Comparison of ENCODE assay signal across 8 mouse cellular contexts in genomic region chr14:34201231-34202035, GRCm38 (mm10). TPM values are rescaled to one million over a fixed set of nuclear protein-coding genes. Genes with fewer than 3 reads are reported as not detected.
DNase-seq lines count a peak whose midpoint lies in the region; ATAC-seq lines count a peak whose summit lies in the region.

Gene Gprin2, minus strand, starts transcription at chr14:34201653.

- no peaks in the 10 kb centered on the region for H3K27me3 ChIP-seq in forebrain, embryonic 14.5 days (replicated peaks; ENCODE audit: control insufficient read depth, insufficient read depth, low read length)
- H3K27me3 ChIP-seq in lung, embryonic 16.5 days (ENCODE audit: control insufficient read depth, insufficient read depth, low read depth, low read length): peaks cover 3% of the 10 kb centered on the region; the same call in 1 of the 2 replicates

- H3K9ac ChIP-seq in forebrain, embryonic 14.5 days (ENCODE audit: low read length): peak within 1 kb of the TSS; percentile 76
- peak within 1 kb of the TSS; percentile 62 for H3K9ac ChIP-seq in lung, embryonic 16.5 days (ENCODE audit: low read length)

- H3K4me1 ChIP-seq in forebrain, embryonic 14.5 days (ENCODE audit: control insufficient read depth, insufficient read depth, low read length): no peaks in the 10 kb centered on the region
- no peaks in the 10 kb centered on the region; the same call in 1 of the 2 replicates for H3K4me1 ChIP-seq in lung, embryonic 16.5 days (replicated peaks; ENCODE audit: control insufficient read depth, insufficient read depth, low read length)

- peak within 1 kb of the TSS; percentile 83 for H3K4me2 ChIP-seq in forebrain, embryonic 14.5 days (ENCODE audit: low read length)
- peak within 1 kb of the TSS; percentile 98 for H3K4me2 ChIP-seq in lung, embryonic 16.5 days (ENCODE audit: low read depth, low read length)

- H3K4me3 ChIP-seq in forebrain, embryonic 14.5 days (ENCODE audit: low read depth, low read length): peak within 1 kb of the TSS; percentile 72
- peak within 1 kb of the TSS; percentile 68 for H3K4me3 ChIP-seq in lung, embryonic 16.5 days (ENCODE audit: low read length)

- WGBS in forebrain, embryonic 14.5 days: 2% methylated on average over 46 of the region's 52 CpGs
- WGBS in lung, embryonic 16.5 days: 4% methylated on average over 47 of the region's 52 CpGs

- H3K36me3 ChIP-seq in forebrain, embryonic 14.5 days (ENCODE audit: control insufficient read depth, insufficient read depth, low read length): no peaks in the 10 kb centered on the region
- no peaks in the 10 kb centered on the region for H3K36me3 ChIP-seq in lung, embryonic 16.5 days (ENCODE audit: control insufficient read depth, insufficient read depth, low read length)

- peak; percentile 43 for ATAC-seq in cerebellum, adult (ENCODE audit: insufficient number of reproducible peaks, low FRiP score, low TSS enrichment)
- ATAC-seq in forebrain, embryonic 14.5 days: peak; percentile 79
- peak; percentile 65 for ATAC-seq in lung, embryonic 16.5 days (ENCODE audit: low read depth)

- H3K27ac ChIP-seq in forebrain, embryonic 14.5 days (ENCODE audit: low read depth, low read length): peak within 1 kb of the TSS; percentile 40
- H3K27ac ChIP-seq in lung, embryonic 16.5 days (ENCODE audit: low read length): no peak within 1 kb of the TSS

- H3K9me3 ChIP-seq in forebrain, embryonic 14.5 days (replicated peaks; ENCODE audit: control insufficient read depth, low read length): no peaks in the 10 kb centered on the region
- no peaks in the 10 kb centered on the region for H3K9me3 ChIP-seq in lung, embryonic 16.5 days (ENCODE audit: control insufficient read depth, low read length)

- DNase-seq in layer of hippocampus, postnatal 10 days (ENCODE audit: low spot score in 2 of 2): peak; percentile 44 to 69
- no peak for DNase-seq in layer of hippocampus, adult 8-10 months (ENCODE audit: low spot score in 2 of 2)
- DNase-seq in forebrain, embryonic 14.5 days (ENCODE audit: low spot score): peak; percentile 48
- DNase-seq in kidney, adult 18-20 months: peak; percentile 24
- DNase-seq in retina, postnatal 7 days (ENCODE audit: low read depth, low spot score): peak; percentile 21
- DNase-seq in adipocyte (ENCODE audit: low spot score): no peak

RNA-seq across cellular contexts. Expression of gene Gprin2, which starts in this region (rescaled TPM):
- total RNA-seq in layer of hippocampus, postnatal 10 days (2021): 1 to 10 TPM; 6.0 to 7.5 TPM
- 1 to 10 TPM; 1.2 to 3.0 (median 2.2) TPM for total RNA-seq in layer of hippocampus, adult 8-10 months (2022)
- polyA plus RNA-seq in forebrain, embryonic 14.5 days (2014; fragmentation: Nextera tagmentation; extraction: Ambion mirVana): 2.6 TPM in 2 replicates
- 0.21 and 0.30 TPM in 2 replicates for polyA plus RNA-seq in lung, embryonic 16.5 days (2015; fragmentation: Nextera tagmentation; extraction: Ambion mirVana)

Comparison
In these comparisons a context has a peak if more than half of its experiments do, and no peak if none do; other contexts are left out.
1. DNase-seq: peak in layer of hippocampus, postnatal 10 days (2 of 2), forebrain, embryonic 14.5 days (single experiment), kidney, adult 18-20 months (single experiment) and retina, postnatal 7 days (single experiment); none in layer of hippocampus, adult 8-10 months (0 of 2) and adipocyte (single experiment).
2. Peak in ATAC-seq, H3K4me3 ChIP-seq, H3K9ac ChIP-seq and H3K4me2 ChIP-seq in lung, embryonic 16.5 days; RNA of the gene not detected or under 1 TPM.
3. Peak in every context shown above with its lines, with median percentiles within 50 percentile points of each other: ATAC-seq.